Mouse (Mus musculus) gastrocnemius, postnatal 25 days (tissue): ENCODE data around the gene Cdk5r1. TPM values are rescaled to one million over a fixed set of nuclear protein-coding genes. Genes with fewer than 3 reads are reported as not detected.

ENCODE experiments used
- total RNA-seq, 2 experiments: library from RNA; stranded (reverse); gene quantifications; 1 replicate in 1 of 2; 2 replicates in 1 of 2; pipeline ENCODE4 v1.2.3; 2021

The Cdk5r1 gene
- total RNA-seq, 2 experiments from 2014 or later, result 0.36 to 0.75 TPM

Other genes starting within 250 kb of the Cdk5r1 start
- gene Rhbdl3, start 176.1 kb upstream of the Cdk5r1 start, total RNA-seq, result 1 to 10 TPM; 6.9 to 7.1 TPM
- gene 5730455P16Rik, start 99.0 kb upstream of the Cdk5r1 start, total RNA-seq, result 10 to 100 TPM; 28.9 to 30.8 TPM
- 10 to 100 TPM; 48.3 to 54.5 TPM for gene Zfp207, start 93.7 kb upstream of the Cdk5r1 start, total RNA-seq
- gene Psmd11, start 48.4 kb upstream of the Cdk5r1 start, total RNA-seq, result 100 to 1,000 TPM; 114 to 151 TPM